Mouse (Mus musculus) CD4-positive, CD25-positive, alpha-beta regulatory T cell, adult 4 months (primary cell): ENCODE data around the gene Usp2. TPM values are rescaled to one million over a fixed set of nuclear protein-coding genes. Genes with fewer than 3 reads are reported as not detected.
"Not testable (repeated sequence)": the region's sequence is repeated elsewhere in the genome, so short reads cannot be mapped to it uniquely, and the experiment has no call there.

Experiments
- ATAC-seq: one replicate; pipeline ENCODE4 v1.8.0; 2017
- polyA plus RNA-seq, 2 experiments: library from polyadenylated mRNA; unstranded; fragments of 100-300 nt; shearing (Covaris generic); gene quantifications; one replicate each; pipeline ENCODE4 v1.2.1; 2017

The Usp2 gene
- polyA plus RNA-seq, 2 experiments from 2014 or later: 3.7 to 5.2 TPM

GRCm38 (mm10) chr9:44096536-44096935 is 29.7 kb downstream of the Usp2 start:
- no peak for ATAC-seq

GRCm38 (mm10) chr9:44101490-44101889 is 34.7 kb downstream of the Usp2 start, which contains the start of gene Mfrp:
Gene Mfrp, plus strand, starts transcription at chr9:44101729.
- no peak for ATAC-seq

- ATAC-seq: no peak
These were observed 38.1 kb downstream of the Usp2 start for GRCm38 (mm10) chr9:44104881-44105280.

GRCm38 (mm10) chr9:44105781-44106180 is 39.0 kb downstream of the Usp2 start:
- ATAC-seq: no peak

- ATAC-seq: no peak
These were observed 39.4 kb downstream of the Usp2 start for GRCm38 (mm10) chr9:44106182-44106581.

GRCm38 (mm10) chr9:44106596-44106995 is 39.8 kb downstream of the Usp2 start:
- no peak for ATAC-seq

GRCm38 (mm10) chr9:44107110-44107509 is 40.3 kb downstream of the Usp2 start, which contains the start of gene C1qtnf5:
Gene C1qtnf5, plus strand, starts transcription at chr9:44107245.
- ATAC-seq: no peak

GRCm38 (mm10) chr9:44107557-44108179 is 40.8 kb downstream of the Usp2 start:
- ATAC-seq: no peak

- ATAC-seq: no peak
These were observed 41.6 kb downstream of the Usp2 start for GRCm38 (mm10) chr9:44108269-44109055.

GRCm38 (mm10) chr9:44109360-44110095 is 42.7 kb downstream of the Usp2 start:
- no peak for ATAC-seq

- not testable (repeated sequence) for ATAC-seq
These were observed 45.1 kb downstream of the Usp2 start for GRCm38 (mm10) chr9:44111909-44112308.

GRCm38 (mm10) chr9:44113105-44113789 is 46.4 kb downstream of the Usp2 start, which contains the start of the genes Gm49380 and Rnf26:
Gene Gm49380, minus strand, starts transcription at chr9:44113500.
Gene Rnf26, minus strand, starts transcription at chr9:44113517.
- ATAC-seq: peak; percentile 99

GRCm38 (mm10) chr9:44114453-44114852 is 47.6 kb downstream of the Usp2 start:
- no peak for ATAC-seq

GRCm38 (mm10) chr9:44115599-44115998 is 48.8 kb downstream of the Usp2 start:
- no peak for ATAC-seq

GRCm38 (mm10) chr9:44116182-44116581 is 49.4 kb downstream of the Usp2 start:
- ATAC-seq: no peak

- no peak for ATAC-seq
These were observed 52.2 kb downstream of the Usp2 start for GRCm38 (mm10) chr9:44119011-44119410.

- no peak for ATAC-seq
These were observed 53.2 kb downstream of the Usp2 start for GRCm38 (mm10) chr9:44119948-44120465.

GRCm38 (mm10) chr9:44124317-44124716 is 57.5 kb downstream of the Usp2 start:
- peak; percentile 60 for ATAC-seq

- ATAC-seq: no peak
These were observed 58.2 kb downstream of the Usp2 start for GRCm38 (mm10) chr9:44125026-44125425.

GRCm38 (mm10) chr9:44125546-44126428 is 59.0 kb downstream of the Usp2 start:
- ATAC-seq: peak; percentile 46

- ATAC-seq: no peak
These were observed 59.9 kb downstream of the Usp2 start for GRCm38 (mm10) chr9:44126746-44127145.
